Mouse (Mus musculus) liver, embryonic 14.5 days (tissue): ENCODE measurements around the gene Cct3. TPM values are rescaled to one million over a fixed set of nuclear protein-coding genes. Genes with fewer than 3 reads are reported as not detected.
"Not testable (repeated sequence)": the region's sequence is repeated elsewhere in the genome, so short reads cannot be mapped to it uniquely, and the experiment has no call there.

ENCODE experiments used
- ATAC-seq: fragments of 200-750 bp; cut with Nextera tagmentation; 2 replicates; pipeline ENCODE4 v1.8.0; 2017; ENCODE audit warnings: moderate number of reproducible peaks, mild to moderate bottlenecking, moderate library complexity; ENCODE audit not compliant: insufficient read depth
- DNase-seq, 3 experiments: peaks; one replicate each; pipeline ENCODE4 v3.0.0-alpha.2; 2012 to 2013; ENCODE audit warnings: low read depth in 3 of 3, low spot score in 3 of 3
- H3K27ac ChIP-seq: fragments of 300-500 bp; sonication (generic); 2 replicates; pipeline ENCODE4 v1.5.1; 2014; ENCODE audit warnings: moderate library complexity, mild to moderate bottlenecking, control low read depth, inconsistent platforms
- H3K27me3 ChIP-seq: fragments of 300-500 bp; sonication (generic); 2 replicates; pipeline ENCODE4 v1.6.1; 2014; ENCODE audit warnings: mild to moderate bottlenecking, low read length, moderate library complexity; ENCODE audit not compliant: control insufficient read depth, insufficient read depth
- H3K36me3 ChIP-seq: fragments of 300-500 bp; sonication (generic); replicated peaks from 2 replicates; pipeline ENCODE4 v1.6.1; 2014; ENCODE audit warnings: low read depth; ENCODE audit not compliant: control insufficient read depth, insufficient read depth
- H3K4me1 ChIP-seq, 2 experiments: fragments of 200-500 bp in 1 of 2; fragments of 300-500 bp in 1 of 2; sonication (generic) in 1 of 2; replicated peaks; 2 replicates each; pipeline ENCODE4 v1.6.1; 2012 to 2014; ENCODE audit warnings: antibody characterized with exemption in 1 of 2, inconsistent platforms in 1 of 2, low read length in 1 of 2; ENCODE audit not compliant: control insufficient read depth in 2 of 2, insufficient read depth in 2 of 2
- H3K4me2 ChIP-seq: fragments of 300-500 bp; sonication (generic); 2 replicates; pipeline ENCODE4 v1.6.1; 2014; ENCODE audit warnings: low read depth, mild to moderate bottlenecking, control low read depth, moderate library complexity
- H3K4me3 ChIP-seq, 2 experiments: fragments of 200-500 bp in 1 of 2; fragments of 300-500 bp in 1 of 2; sonication (generic) in 1 of 2; 2 replicates each; pipeline ENCODE4 v1.5.1; 2012 to 2014; ENCODE audit warnings: low read depth in 2 of 2, low read length in 2 of 2, mild to moderate bottlenecking in 2 of 2, control low read depth in 1 of 2, inconsistent platforms in 1 of 2, moderate library complexity in 1 of 2; ENCODE audit not compliant: insufficient read depth in 1 of 2
- H3K9ac ChIP-seq: fragments of 300-500 bp; sonication (generic); replicated peaks from 2 replicates; pipeline ENCODE4 v1.6.1; 2014; ENCODE audit warnings: mild to moderate bottlenecking, control low read depth, moderate library complexity
- H3K9me3 ChIP-seq: fragments of 300-500 bp; sonication (generic); 2 replicates; pipeline ENCODE4 v1.6.1; 2016; ENCODE audit warnings: low read length, mixed read lengths; ENCODE audit not compliant: control insufficient read depth
- CTCF ChIP-seq: IDR thresholded peaks from 2 replicates; pipeline ENCODE4 v1.5.1; 2016; ENCODE audit warnings: antibody characterized with exemption, low read depth, control low read depth
- EP300 ChIP-seq: IDR thresholded peaks from 2 replicates; pipeline ENCODE4 v1.6.1; 2016; ENCODE audit warnings: antibody characterized with exemption, low read depth
- WGBS: fragments of 180-500 bp; shearing (Covaris S2); extraction: QIAGEN DNeasy Blood & Tissue Kit; methylation state at CpG from one replicate; pipeline ENCODE4 v1.1.7; 2014; ENCODE audit not compliant: insufficient replicate concordance; 5-methylcytosine and 5-hydroxymethylcytosine counted together
- polyA plus RNA-seq, 2 experiments: library from polyadenylated mRNA; depleted of rRNA in 1 of 2; stranded (reverse) in 1 of 2; unstranded in 1 of 2; fragments of >200 nt; fragmentation: Nextera tagmentation in 1 of 2; extraction: Ambion mirVana in 1 of 2; gene quantifications; 2 replicates each; pipeline versions ENCODE4 v1.2.1 to v1.2.3; 2012 to 2014

Cct3 gene
- polyA plus RNA-seq, 2 experiments, result 179 to 269 TPM

DNA sequence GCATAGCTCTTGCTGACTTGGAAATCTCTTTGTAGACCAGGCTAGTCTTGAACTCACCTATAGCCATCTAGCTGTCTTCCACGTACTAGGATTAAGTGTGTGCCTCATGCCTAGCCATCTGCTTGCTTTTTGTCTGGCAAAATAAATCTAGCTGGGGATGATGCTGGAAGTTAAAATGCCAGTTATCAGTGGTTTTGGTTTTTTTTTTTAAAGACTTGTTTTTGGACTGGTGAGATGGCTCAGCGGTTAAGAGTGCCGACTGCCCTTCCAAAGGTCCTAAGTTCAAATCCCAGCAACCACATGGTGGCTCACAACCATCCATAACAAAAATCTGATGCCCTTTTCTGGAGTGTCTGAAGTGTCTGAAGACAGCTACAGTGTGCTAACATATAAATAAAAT, 25.1 kb upstream of the Cct3 start:
- Histone ChIP-seq H3K4me3 (no peak overlapping the region), H3K4me1 (no peaks in the 10 kb centered on the region)
- WGBS, result 68% methylated on average over 3 of the region's 3 CpGs

GRCm38 (mm10) chr3:88274002-88274401, 22.9 kb upstream of the Cct3 start:
- Histone ChIP-seq H3K9ac (no peak overlapping the region), H3K9me3 (no peaks in the 10 kb centered on the region), H3K27me3 (no peaks in the 10 kb centered on the region), H3K36me3 (no peaks in the 10 kb centered on the region), H3K4me3 (no peak overlapping the region), H3K27ac (no peak overlapping the region), H3K4me1 (no peaks in the 10 kb centered on the region), H3K4me2 (no peak overlapping the region)
- DNase-seq (no peak), ATAC-seq (no peak)
- no peak for TF ChIP-seq EP300
- TF ChIP-seq CTCF, result peak; percentile 50
- 71% methylated on average over 4 of the region's 4 CpGs for WGBS

More for the DNA sequence above, 25.1 kb upstream of the Cct3 start:
- H3K27me3 ChIP-seq, result no peaks in the 10 kb centered on the region
- ATAC-seq (no peak), DNase-seq (no peak)
- H3K4me2 ChIP-seq, result no peak overlapping the region
- H3K36me3 ChIP-seq, result no peaks in the 10 kb centered on the region
- H3K9ac ChIP-seq, result no peak overlapping the region
- TF ChIP-seq CTCF (no peak), EP300 (no peak)
- H3K27ac ChIP-seq, result no peak overlapping the region
- H3K9me3 ChIP-seq, result no peaks in the 10 kb centered on the region

DNA sequence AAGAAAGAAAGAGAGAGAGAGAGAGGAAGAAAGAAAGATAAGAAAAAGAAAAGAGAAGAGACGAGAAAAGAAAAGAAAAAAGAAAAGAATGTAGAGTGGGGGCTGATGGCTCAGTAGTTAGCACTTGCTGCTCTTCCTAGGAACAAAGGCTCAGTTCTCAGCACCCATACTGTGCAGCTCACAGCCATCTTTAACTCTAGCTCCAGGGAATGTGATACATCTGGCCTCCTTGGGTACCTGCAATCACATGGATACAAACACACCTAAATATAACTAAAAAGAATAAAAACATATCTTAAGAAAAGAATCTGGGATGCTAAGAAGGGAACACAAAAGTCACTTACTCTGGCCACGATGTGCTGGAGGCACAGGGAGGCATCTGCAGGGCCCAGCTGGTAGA, 20.8 kb upstream of the Cct3 start:
- Histone ChIP-seq H3K27ac (no peak overlapping the region), H3K36me3 (no peaks in the 10 kb centered on the region), H3K4me1 (no peaks in the 10 kb centered on the region), H3K4me3 (no peak overlapping the region), H3K9me3 (no peaks in the 10 kb centered on the region), H3K4me2 (no peak overlapping the region), H3K9ac (no peak overlapping the region), H3K27me3 (no peaks in the 10 kb centered on the region)
- DNase-seq, result no peak
- TF ChIP-seq EP300 (no peak), CTCF (no peak)
- WGBS, result 52% methylated on average over 2 of the region's 2 CpGs
- ATAC-seq, result no peak

GRCm38 (mm10) chr3:88276529-88277143, 20.3 kb upstream of the Cct3 start:
- Histone ChIP-seq H3K27ac (no peak overlapping the region), H3K9me3 (no peaks in the 10 kb centered on the region), H3K4me3 (no peak overlapping the region), H3K4me1 (no peaks in the 10 kb centered on the region), H3K4me2 (no peak overlapping the region), H3K36me3 (no peaks in the 10 kb centered on the region), H3K9ac (no peak overlapping the region), H3K27me3 (no peaks in the 10 kb centered on the region)
- WGBS, result 39% methylated on average over 7 of the region's 7 CpGs
- ATAC-seq (no peak), DNase-seq (no peak)
- TF ChIP-seq EP300 (no peak), CTCF (peak; percentile 58)

DNA sequence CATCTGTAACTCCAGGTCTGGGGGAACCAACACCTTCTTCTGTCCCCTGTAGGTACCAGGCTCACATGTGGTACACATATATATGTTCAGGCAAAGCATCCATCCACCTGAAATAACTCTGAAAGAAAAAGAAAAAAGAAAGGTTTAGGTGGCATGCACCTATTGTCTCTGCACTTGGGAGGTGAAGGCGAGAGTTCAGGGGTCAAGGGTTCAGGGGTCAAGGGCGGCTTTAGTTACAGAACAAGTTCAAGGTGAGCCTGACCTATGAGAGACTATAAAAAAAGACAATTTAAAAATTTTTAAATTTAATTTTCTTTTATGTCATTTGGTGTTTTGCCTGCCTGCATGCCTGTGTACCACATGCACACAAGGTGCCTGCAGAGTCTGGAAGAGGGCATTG, 16.9 kb upstream of the Cct3 start:
- Histone ChIP-seq H3K27me3 (no peaks in the 10 kb centered on the region), H3K9ac (no peak overlapping the region), H3K4me1 (no peaks in the 10 kb centered on the region), H3K4me2 (no peak overlapping the region), H3K9me3 (no peaks in the 10 kb centered on the region), H3K27ac (no peak overlapping the region), H3K36me3 (no peaks in the 10 kb centered on the region), H3K4me3 (no peak overlapping the region)
- TF ChIP-seq EP300, result no peak
- TF ChIP-seq CTCF, result no peak
- DNase-seq (no peak), ATAC-seq (no peak)
- 67% methylated on average over 2 of the region's 2 CpGs for WGBS

DNA sequence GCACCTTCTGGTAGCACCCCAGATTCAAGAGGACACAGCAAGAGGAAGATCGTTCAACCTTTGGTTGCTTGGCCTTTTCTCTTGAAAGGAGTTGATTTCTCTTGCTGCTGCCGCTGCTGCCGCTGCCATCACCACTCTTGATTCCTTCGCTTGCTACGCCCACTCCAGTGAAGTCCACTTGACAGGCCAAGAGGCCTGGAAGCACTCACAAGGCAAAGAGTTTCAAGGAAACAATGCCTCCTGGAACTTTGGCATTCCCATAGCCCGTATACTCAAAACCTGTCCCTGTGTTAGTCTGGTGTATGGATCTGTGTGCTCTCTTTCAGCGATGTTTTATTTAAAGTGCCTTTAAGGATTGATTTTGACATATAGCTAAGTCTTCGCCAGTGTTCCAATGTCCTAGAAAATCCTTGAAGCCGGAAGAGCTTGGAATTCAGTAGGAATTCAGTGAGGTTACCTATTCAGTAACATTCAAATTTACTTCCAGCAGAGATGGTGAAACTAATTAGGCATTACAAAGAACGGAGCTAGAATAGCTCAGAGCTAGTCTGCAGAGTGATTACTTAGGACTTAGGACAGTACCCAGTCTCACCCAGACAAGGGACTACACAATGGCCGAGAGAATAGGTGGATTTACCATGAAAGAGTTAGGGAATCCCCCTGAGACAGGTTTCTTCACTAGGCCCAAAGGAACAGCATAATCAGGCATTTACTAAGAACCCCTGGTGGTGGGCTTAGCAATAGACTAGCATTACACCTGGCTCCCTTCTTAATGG, 15.6 kb upstream of the Cct3 start:
- ATAC-seq, H3K4me3 ChIP-seq, H3K36me3 ChIP-seq, DNase-seq, H3K4me2 ChIP-seq, H3K27ac ChIP-seq, H3K9me3 ChIP-seq, H3K9ac ChIP-seq, H3K4me1 ChIP-seq, H3K27me3 ChIP-seq: not testable (repeated sequence)
- 63% methylated on average over 11 of the region's 11 CpGs for WGBS

DNA sequence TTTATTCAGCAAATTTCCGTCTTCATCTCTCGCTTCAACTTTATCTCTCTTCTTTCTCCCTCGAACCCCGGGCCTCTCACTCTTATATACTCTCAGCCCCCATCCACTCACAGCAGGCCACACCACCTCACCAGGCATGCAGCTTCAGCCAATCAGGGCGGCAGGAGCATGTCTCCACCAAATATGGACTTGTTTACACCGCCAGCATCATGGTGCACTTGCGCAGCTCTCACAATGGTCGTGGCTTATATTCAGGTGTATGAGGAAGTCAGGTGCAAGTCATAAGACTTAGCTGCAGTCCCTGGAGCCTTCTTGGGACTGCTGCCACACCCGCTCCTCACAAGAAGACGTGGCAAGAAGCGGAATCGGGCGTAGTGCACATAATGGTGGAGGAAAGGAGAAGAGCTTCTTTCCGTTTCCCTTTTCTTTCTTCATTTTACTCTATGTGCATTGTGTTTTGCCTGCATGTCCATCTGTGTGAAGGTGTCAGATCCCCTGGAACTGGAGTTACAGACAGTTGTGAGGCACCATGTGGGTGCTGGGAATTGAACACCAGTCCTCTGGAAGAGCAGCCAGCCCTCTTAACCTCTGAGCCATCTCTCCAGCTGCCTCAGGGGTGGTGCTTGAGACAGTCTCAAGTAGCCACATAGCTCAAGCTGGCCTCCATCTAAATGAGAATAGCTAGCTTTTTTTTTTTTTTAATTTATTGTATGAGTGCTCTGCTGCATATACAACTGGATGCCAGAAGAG, 11.9 kb upstream of the Cct3 start:
- 76% methylated on average over 14 of the region's 14 CpGs for WGBS
- H3K9me3 ChIP-seq, DNase-seq, H3K4me1 ChIP-seq, ATAC-seq, H3K27ac ChIP-seq, H3K9ac ChIP-seq, H3K27me3 ChIP-seq, H3K36me3 ChIP-seq, H3K4me2 ChIP-seq, H3K4me3 ChIP-seq: not testable (repeated sequence)
